Mouse (Mus musculus) megakaryocyte, embryonic 14.5 days (primary cell): ENCODE results near the gene Olfr652.

Experiments
- FLI1 ChIP-seq: IDR thresholded peaks from 2 replicates; pipeline ENCODE4 v1.6.1; 2012; ENCODE audit warnings: low read length, inconsistent platforms, mixed read lengths
- GATA1 ChIP-seq: IDR thresholded peaks from 3 replicates; pipeline ENCODE4 v1.6.1; 2012; ENCODE audit warnings: mixed read lengths, low read length, inconsistent platforms, borderline replicate concordance

- TF ChIP-seq GATA1 (no peak), FLI1 (no peak)
Measured at GRCm38 (mm10) chr7:104552700-104553099, 8.0 kb upstream of the Olfr652 start.
